ENCODE assay signal across 8 mouse cellular contexts in the genomic region with DNA sequence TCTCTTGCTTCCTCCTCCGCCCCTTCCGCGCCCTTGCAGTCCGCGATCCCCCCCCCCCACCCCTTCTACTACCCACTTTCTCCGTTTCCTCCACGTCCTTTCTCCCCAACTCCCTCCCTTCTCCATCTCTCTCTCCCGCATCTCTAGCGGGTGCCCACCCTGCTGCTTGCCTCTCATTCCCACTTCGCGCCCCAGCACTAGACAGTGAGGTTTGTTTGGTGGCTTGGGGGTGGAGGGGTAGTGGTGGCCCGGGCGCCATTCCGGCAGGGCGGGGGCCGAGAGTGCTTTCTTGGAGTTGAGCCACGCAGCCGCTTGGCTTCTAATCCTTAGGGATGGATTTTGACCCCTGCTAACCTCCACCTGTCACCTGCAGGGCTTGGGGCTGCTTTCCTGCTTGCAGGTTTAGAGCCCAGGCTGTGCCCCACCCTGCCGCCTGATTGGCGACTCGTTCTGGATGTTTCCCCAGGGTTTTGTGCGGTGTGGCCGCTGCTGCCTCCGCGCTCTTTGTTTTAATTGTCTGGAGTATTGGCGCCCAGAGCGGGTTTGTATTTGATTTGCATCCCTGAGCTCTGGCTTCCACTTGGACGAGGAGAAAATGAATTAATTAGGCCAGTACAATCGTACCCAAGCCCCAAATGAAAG. TPM values are rescaled to one million over a fixed set of nuclear protein-coding genes. Genes with fewer than 3 reads are reported as not detected.
DNase-seq lines count a peak whose midpoint lies in the region; ATAC-seq and TF ChIP-seq lines count a peak whose summit lies in the region.

Sel1l3 (minus strand) TSS at position 217 of the 642 bp plus-strand sequence.

- no peak for TF ChIP-seq POLR2A in olfactory bulb, adult 2 months (IDR thresholded peaks at IDR 0.05; ENCODE audit: insufficient read depth, low read depth, low read length)

- H3K4me2 ChIP-seq in kidney, embryonic 14.5 days (replicated peaks; ENCODE audit: low read depth, low read length), result peak within 1 kb of the TSS; percentile 95
- H3K4me2 ChIP-seq in liver, embryonic 14.5 days (ENCODE audit: low read depth), result peak within 1 kb of the TSS; percentile 53

- H3K27ac ChIP-seq in kidney, embryonic 14.5 days (ENCODE audit: low read depth, low read length), result peak within 1 kb of the TSS; percentile 65
- no peak within 1 kb of the TSS for H3K27ac ChIP-seq in liver, embryonic 14.5 days
- no peak within 1 kb of the TSS for H3K27ac ChIP-seq in olfactory bulb, adult 2 months (ENCODE audit: insufficient read depth, low read depth, low read length)

- H3K9me3 ChIP-seq in kidney, embryonic 14.5 days (ENCODE audit: control insufficient read depth, low read length), result no peaks in the 10 kb centered on the region
- H3K9me3 ChIP-seq in liver, embryonic 14.5 days (ENCODE audit: control insufficient read depth, low read length), result no peaks in the 10 kb centered on the region

- peak; percentile 35 for DNase-seq in right cerebral cortex, postnatal 14 days
- DNase-seq in right cerebral cortex, postnatal 36 days (ENCODE audit: low spot score in 2 of 2), result no peak
- peak; percentile 83 to 84 for DNase-seq in cerebellum, postnatal 25 days
- DNase-seq in gastrocnemius, postnatal 4 days (ENCODE audit: low spot score in 2 of 2), result peak; percentile 28 to 29
- no peak for DNase-seq in liver, embryonic 14.5 days (ENCODE audit: low read depth in 3 of 3, low spot score in 3 of 3)
- DNase-seq in urinary bladder, postnatal 14 days (ENCODE audit: low spot score), result no peak

- H3K36me3 ChIP-seq in kidney, embryonic 14.5 days (ENCODE audit: control insufficient read depth, insufficient read depth, low read length), result no peaks in the 10 kb centered on the region
- no peaks in the 10 kb centered on the region for H3K36me3 ChIP-seq in liver, embryonic 14.5 days (replicated peaks; ENCODE audit: control insufficient read depth, insufficient read depth, low read depth)

- TF ChIP-seq CTCF in liver, embryonic 14.5 days (IDR thresholded peaks at IDR 0.05; ENCODE audit: low read depth), result no peak
- TF ChIP-seq CTCF in olfactory bulb, adult 2 months (IDR thresholded peaks at IDR 0.05; ENCODE audit: insufficient read depth, low read depth, low read length), result no peak

- peaks cover 2% of the 10 kb centered on the region; the same call in 1 of the 2 replicates for H3K4me1 ChIP-seq in kidney, embryonic 14.5 days (ENCODE audit: control insufficient read depth, insufficient read depth, low read length)
- no peaks in the 10 kb centered on the region for H3K4me1 ChIP-seq in liver, embryonic 14.5 days (replicated peaks; ENCODE audit: control insufficient read depth in 2 of 2, insufficient read depth in 2 of 2, low read length in 1 of 2)
- peaks cover 22% of the 10 kb centered on the region for H3K4me1 ChIP-seq in olfactory bulb, adult 2 months (ENCODE audit: control insufficient read depth, insufficient read depth, low read length)

- H3K9ac ChIP-seq in kidney, embryonic 14.5 days (ENCODE audit: low read depth, low read length), result peak within 1 kb of the TSS; percentile 82
- no peak within 1 kb of the TSS for H3K9ac ChIP-seq in liver, embryonic 14.5 days (replicated peaks)

- WGBS in kidney, embryonic 14.5 days, result 2% methylated on average over 21 of the region's 29 CpGs
- WGBS in liver, embryonic 14.5 days (ENCODE audit: insufficient replicate concordance), result 2% methylated on average over 25 of the region's 29 CpGs
- 9% methylated on average over 27 of the region's 29 CpGs for WGBS in olfactory bulb, adult 2 months

- TF ChIP-seq EP300 in liver, embryonic 14.5 days (IDR thresholded peaks at IDR 0.05; ENCODE audit: low read depth), result no peak

- peak within 1 kb of the TSS; percentile 77 for H3K4me3 ChIP-seq in kidney, embryonic 14.5 days (ENCODE audit: low read length)
- H3K4me3 ChIP-seq in liver, embryonic 14.5 days (ENCODE audit: insufficient read depth in 1 of 2, low read depth in 2 of 2, low read length in 2 of 2), result peak within 1 kb of the TSS; percentile 31 to 47; a peak in 3 of 4 replicates
- H3K4me3 ChIP-seq in olfactory bulb, adult 2 months (ENCODE audit: insufficient read depth, low read depth, low read length), result peak within 1 kb of the TSS; percentile 55

- peak; percentile 61 for ATAC-seq in kidney, embryonic 14.5 days (ENCODE audit: low FRiP score, low TSS enrichment)
- no peak for ATAC-seq in liver, embryonic 14.5 days (ENCODE audit: insufficient read depth)

- H3K27me3 ChIP-seq in kidney, embryonic 14.5 days (ENCODE audit: control insufficient read depth, insufficient read depth, low read length), result peaks cover 18% of the 10 kb centered on the region
- peaks cover 39% of the 10 kb centered on the region for H3K27me3 ChIP-seq in liver, embryonic 14.5 days (ENCODE audit: control insufficient read depth, insufficient read depth, low read length)

RNA-seq across cellular contexts. Expression of gene Sel1l3, which starts in this region (rescaled TPM):
- total RNA-seq in gastrocnemius, postnatal 4 days (2021), result 10 to 100 TPM; 95.0 to 95.4 TPM
- 15.9 and 28.9 TPM in 2 replicates for polyA plus RNA-seq in kidney, embryonic 14.5 days (2014; fragmentation: Nextera tagmentation; extraction: Ambion mirVana)
- polyA plus RNA-seq in liver, embryonic 14.5 days (2012; rRNA removed), result 0.03 and 0.05 TPM in 2 replicates
- 0.10 TPM in 1 of 2 replicates, not detected in the other for polyA plus RNA-seq in liver, embryonic 14.5 days (2014; fragmentation: Nextera tagmentation; extraction: Ambion mirVana)
- not detected in 2 replicates for polyA plus RNA-seq in olfactory bulb, adult 2 months (2012; ENCODE audit: insufficient read depth, insufficient read length, low replicate concordance, missing spikeins)

Comparison
In these comparisons a context has a peak if more than half of its experiments do, and no peak if none do; other contexts are left out.
1. DNase-seq: peak in right cerebral cortex, postnatal 14 days (single experiment), cerebellum, postnatal 25 days (2 of 2) and gastrocnemius, postnatal 4 days (2 of 2); none in right cerebral cortex, postnatal 36 days (0 of 2), liver, embryonic 14.5 days (0 of 3) and urinary bladder, postnatal 14 days (single experiment).
2. Peak in every context shown above with its lines, with median percentiles within 50 percentile points of each other: H3K4me3 ChIP-seq.